Mouse (Mus musculus): ENCODE measurements around the gene Uhrf1. TPM values are rescaled to one million over a fixed set of nuclear protein-coding genes. Genes with fewer than 3 reads are reported as not detected.
A peak's percentile ranks its signal among the peaks of the same experiment; 100 is the strongest.

The Uhrf1 gene
- total RNA-seq, 1 experiment: 238 TPM

DNA sequence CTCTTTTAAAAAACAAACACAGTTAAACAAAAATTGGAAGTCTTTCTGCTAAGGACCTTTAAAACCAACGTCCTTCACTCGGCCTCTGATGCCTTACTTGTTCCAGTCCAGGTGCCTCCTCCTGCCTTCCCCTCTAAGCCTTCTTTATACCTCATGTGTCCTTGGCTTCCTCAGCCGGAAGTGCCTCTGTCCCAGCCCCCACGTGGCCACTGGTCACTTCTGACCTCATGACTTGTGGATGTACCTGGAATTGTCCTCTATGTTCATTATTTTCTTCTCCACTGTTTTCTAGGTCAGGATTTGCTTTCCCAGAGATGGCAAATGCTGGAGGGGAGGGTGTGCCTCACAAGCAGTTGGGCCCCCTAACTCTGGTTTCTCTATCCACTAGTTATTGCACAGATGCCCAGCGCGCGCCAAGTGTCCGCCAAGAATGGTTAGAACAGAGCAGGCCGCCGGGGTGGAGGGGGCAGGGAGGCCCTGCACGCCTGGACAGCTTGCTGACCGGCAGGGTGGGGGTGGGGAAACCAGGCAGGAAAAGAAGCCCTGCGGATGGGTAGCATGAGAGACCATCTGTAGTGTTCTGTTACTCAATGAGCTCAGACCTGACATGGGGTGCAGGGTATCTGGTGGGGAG lies 641 bp upstream of the Uhrf1 start:
- peak overlapping the region; percentile 77 to 94; a peak in 3 of 4 replicates for H3K4me3 ChIP-seq (ENCODE audit: insufficient read depth in 1 of 2, low read depth in 1 of 2, low read length in 2 of 2, poor library complexity in 1 of 2, severe bottlenecking in 1 of 2)
- peak overlapping the region; percentile 15; the same call in 1 of the 2 replicates for H3K9ac ChIP-seq (ENCODE audit: insufficient read depth, low read depth, low read length, poor library complexity, severe bottlenecking)
- in situ Hi-C loops (cut with MboI; ENCODE audit: low sequenced_read_pairs in 2 of 2, unreplicated experiment in 2 of 2): no loop called here
- peaks cover 4 to 35% of the 10 kb centered on the region in 2 experiments; a peak in 3 of 4 replicates for H3K4me1 ChIP-seq (ENCODE audit: control insufficient read depth in 2 of 2, insufficient read depth in 2 of 2, low read length in 2 of 2, poor library complexity in 1 of 2)
- peaks cover 28% of the 10 kb centered on the region for H3K36me3 ChIP-seq (ENCODE audit: control insufficient read depth, insufficient read depth, low read length, poor library complexity, severe bottlenecking)
- no peaks in the 10 kb centered on the region for H3K9me3 ChIP-seq (ENCODE audit: control insufficient read depth, insufficient read depth, low read depth, low read length)
- DNase-seq (ENCODE audit: low read depth, low spot score): no peak
- TF ChIP-seq HCFC1 (IDR thresholded peaks at IDR 0.05; ENCODE audit: borderline replicate concordance, insufficient read depth, low read length) (no peak), ZC3H11A (IDR thresholded peaks at IDR 0.05; ENCODE audit: borderline replicate concordance, low read depth, low read length) (no peak), CHD2 (IDR thresholded peaks at IDR 0.05; ENCODE audit: low read depth, low read length) (no peak), ZNF384 (IDR thresholded peaks at IDR 0.05; ENCODE audit: low read depth, low read length) (no peak), MAFK (IDR thresholded peaks at IDR 0.05; ENCODE audit: insufficient read depth, low read depth, low read length) (no peak)
- H3K27ac ChIP-seq (ENCODE audit: insufficient read depth, low read depth, low read length, poor library complexity, severe bottlenecking): peak overlapping the region; percentile 61

DNA sequence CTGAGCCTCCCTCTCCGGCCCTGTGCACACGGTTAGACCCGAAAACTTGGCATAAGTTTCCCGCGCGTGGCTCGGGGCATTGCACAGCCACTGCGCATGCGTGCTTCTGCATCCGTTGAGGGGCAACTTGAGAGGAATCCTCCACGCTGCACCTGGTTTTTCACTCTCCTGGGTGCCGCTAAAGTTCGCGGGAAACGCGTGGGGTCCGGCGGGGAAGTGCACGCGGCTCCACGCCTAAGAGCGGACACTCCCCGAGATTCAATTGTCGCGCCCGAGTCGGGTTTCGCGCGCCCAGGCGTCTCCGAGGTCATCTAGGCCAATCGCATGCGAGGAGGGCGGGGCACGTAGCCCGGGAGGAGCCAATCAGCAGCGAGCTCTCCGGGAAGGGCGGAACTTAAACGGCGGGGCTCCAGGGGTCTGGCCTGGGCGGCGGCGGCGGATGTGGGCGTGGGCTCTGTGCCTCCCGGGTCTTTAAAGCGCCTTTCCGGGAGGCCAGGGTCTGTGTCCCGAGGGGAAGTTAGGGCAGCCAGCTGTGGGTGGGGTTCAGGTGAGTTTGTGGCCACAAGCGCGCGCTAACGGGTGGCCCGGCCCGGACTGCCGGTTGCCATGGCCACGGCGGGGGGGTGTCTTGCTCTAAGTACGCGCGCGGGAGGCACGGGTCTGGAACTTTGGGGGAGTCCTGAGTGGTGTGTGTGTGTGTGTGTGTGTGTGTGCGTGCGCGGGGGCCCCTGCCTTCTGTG lies 896 bp downstream of the Uhrf1 start:
- Histone ChIP-seq H3K4me3 (ENCODE audit: insufficient read depth in 1 of 2, low read depth in 1 of 2, low read length in 2 of 2, poor library complexity in 1 of 2, severe bottlenecking in 1 of 2) (peak overlapping the region; percentile 77 to 94), H3K36me3 (ENCODE audit: control insufficient read depth, insufficient read depth, low read length, poor library complexity, severe bottlenecking) (peaks cover 42% of the 10 kb centered on the region), H3K27ac (ENCODE audit: insufficient read depth, low read depth, low read length, poor library complexity, severe bottlenecking) (peak overlapping the region; percentile 95), H3K9ac (ENCODE audit: insufficient read depth, low read depth, low read length, poor library complexity, severe bottlenecking) (peak overlapping the region; percentile 97), H3K9me3 (ENCODE audit: control insufficient read depth, insufficient read depth, low read depth, low read length) (no peaks in the 10 kb centered on the region), H3K4me1 (ENCODE audit: control insufficient read depth in 2 of 2, insufficient read depth in 2 of 2, low read length in 2 of 2, poor library complexity in 1 of 2) (peaks cover 4 to 34% of the 10 kb centered on the region in 2 experiments; a peak in 3 of 4 replicates)
- DNase-seq (ENCODE audit: low read depth, low spot score): peak; percentile 98
- TF ChIP-seq ZNF384 (IDR thresholded peaks at IDR 0.05; ENCODE audit: low read depth, low read length) (no peak), HCFC1 (IDR thresholded peaks at IDR 0.05; ENCODE audit: borderline replicate concordance, insufficient read depth, low read length) (0 out of 2 replicates have a peak, but pooled peaks have one; percentile 46)
- in situ Hi-C loops (cut with MboI; ENCODE audit: low sequenced_read_pairs in 2 of 2, unreplicated experiment in 2 of 2): no loop called here

DNA sequence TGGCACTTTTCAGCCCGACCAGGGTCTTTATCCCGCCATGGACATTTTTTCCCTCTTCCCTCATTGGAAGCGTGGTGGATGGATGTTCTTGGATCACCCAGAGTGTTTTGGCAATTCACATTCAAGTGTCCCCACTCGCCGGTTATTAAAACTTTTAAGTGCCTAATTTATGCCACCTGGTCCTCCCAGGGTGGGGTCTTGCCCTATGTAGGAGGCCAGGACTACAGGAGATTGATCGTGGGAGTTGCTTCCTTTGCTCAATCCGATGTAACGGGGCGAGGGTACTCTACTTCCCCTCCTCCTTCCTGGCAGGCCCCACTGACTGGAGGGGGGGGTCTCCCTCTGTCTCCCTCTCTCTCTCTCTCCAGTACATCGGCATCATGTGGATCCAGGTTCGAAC lies 1.6 kb downstream of the Uhrf1 start:
- no peak for DNase-seq (ENCODE audit: low read depth, low spot score)
- H3K36me3 ChIP-seq (ENCODE audit: control insufficient read depth, insufficient read depth, low read length, poor library complexity, severe bottlenecking): peaks cover 49% of the 10 kb centered on the region
- no peaks in the 10 kb centered on the region for H3K9me3 ChIP-seq (ENCODE audit: control insufficient read depth, insufficient read depth, low read depth, low read length)
- peak overlapping the region; percentile 91 for H3K9ac ChIP-seq (ENCODE audit: insufficient read depth, low read depth, low read length, poor library complexity, severe bottlenecking)
- H3K4me1 ChIP-seq (ENCODE audit: control insufficient read depth in 2 of 2, insufficient read depth in 2 of 2, low read length in 2 of 2, poor library complexity in 1 of 2): peaks cover 4 to 34% of the 10 kb centered on the region in 2 experiments; a peak in 3 of 4 replicates
- H3K4me3 ChIP-seq (ENCODE audit: insufficient read depth in 1 of 2, low read depth in 1 of 2, low read length in 2 of 2, poor library complexity in 1 of 2, severe bottlenecking in 1 of 2): peak overlapping the region; percentile 77 to 91
- H3K27ac ChIP-seq (ENCODE audit: insufficient read depth, low read depth, low read length, poor library complexity, severe bottlenecking): no peak overlapping the region
- no peak for TF ChIP-seq HCFC1 (IDR thresholded peaks at IDR 0.05; ENCODE audit: borderline replicate concordance, insufficient read depth, low read length)
- no peak for TF ChIP-seq MAFK (IDR thresholded peaks at IDR 0.05; ENCODE audit: insufficient read depth, low read depth, low read length)
- TF ChIP-seq ZC3H11A (IDR thresholded peaks at IDR 0.05; ENCODE audit: borderline replicate concordance, low read depth, low read length): no peak
- TF ChIP-seq CHD2 (IDR thresholded peaks at IDR 0.05; ENCODE audit: low read depth, low read length): no peak
- no peak for TF ChIP-seq ZNF384 (IDR thresholded peaks at IDR 0.05; ENCODE audit: low read depth, low read length)
- in situ Hi-C loops (cut with MboI; ENCODE audit: low sequenced_read_pairs in 2 of 2, unreplicated experiment in 2 of 2): no loop called here

DNA sequence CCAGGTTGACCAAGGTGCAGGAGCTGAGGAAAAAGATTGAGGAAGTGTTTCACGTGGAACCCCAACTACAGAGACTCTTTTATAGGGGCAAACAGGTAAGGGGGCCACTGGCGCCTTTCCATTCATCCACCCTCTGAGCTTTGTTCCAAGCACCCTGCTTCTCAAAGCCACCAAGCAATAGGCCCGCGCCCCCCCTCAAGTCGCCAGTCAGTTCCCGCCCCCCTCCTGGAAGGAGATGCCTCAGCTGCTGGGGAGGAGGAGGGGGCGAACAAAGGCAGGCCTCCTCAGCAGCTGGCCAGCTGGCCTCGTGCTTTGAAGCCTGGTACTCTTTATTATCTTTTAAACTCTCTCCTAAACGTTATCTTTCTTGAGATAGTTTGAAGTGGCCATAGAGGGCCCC lies 2.0 kb downstream of the Uhrf1 start:
- Histone ChIP-seq H3K27ac (ENCODE audit: insufficient read depth, low read depth, low read length, poor library complexity, severe bottlenecking) (no peak overlapping the region), H3K9ac (ENCODE audit: insufficient read depth, low read depth, low read length, poor library complexity, severe bottlenecking) (peak overlapping the region; percentile 91), H3K4me3 (ENCODE audit: insufficient read depth in 1 of 2, low read depth in 1 of 2, low read length in 2 of 2, poor library complexity in 1 of 2, severe bottlenecking in 1 of 2) (peak overlapping the region; percentile 77 to 91), H3K9me3 (ENCODE audit: control insufficient read depth, insufficient read depth, low read depth, low read length) (no peaks in the 10 kb centered on the region), H3K36me3 (ENCODE audit: control insufficient read depth, insufficient read depth, low read length, poor library complexity, severe bottlenecking) (peaks cover 52% of the 10 kb centered on the region), H3K4me1 (ENCODE audit: control insufficient read depth in 2 of 2, insufficient read depth in 2 of 2, low read length in 2 of 2, poor library complexity in 1 of 2) (peaks cover 4 to 31% of the 10 kb centered on the region in 2 experiments; a peak in 3 of 4 replicates)
- in situ Hi-C loops (cut with MboI; ENCODE audit: low sequenced_read_pairs in 2 of 2, unreplicated experiment in 2 of 2): no loop called here
- DNase-seq (ENCODE audit: low read depth, low spot score): no peak
- TF ChIP-seq ZNF384 (IDR thresholded peaks at IDR 0.05; ENCODE audit: low read depth, low read length): no peak
- TF ChIP-seq HCFC1 (IDR thresholded peaks at IDR 0.05; ENCODE audit: borderline replicate concordance, insufficient read depth, low read length): no peak
- no peak for TF ChIP-seq ZC3H11A (IDR thresholded peaks at IDR 0.05; ENCODE audit: borderline replicate concordance, low read depth, low read length)
- TF ChIP-seq CHD2 (IDR thresholded peaks at IDR 0.05; ENCODE audit: low read depth, low read length): no peak
- no peak for TF ChIP-seq MAFK (IDR thresholded peaks at IDR 0.05; ENCODE audit: insufficient read depth, low read depth, low read length)

Measured in ES-E14 (cell line).